Mouse (Mus musculus) G1E (cell line): ENCODE results near the gene Vmn1r212.

Experiments used
- CTCF ChIP-seq: IDR thresholded peaks from 2 replicates; pipeline ENCODE4 v1.5.1; 2012; ENCODE audit warnings: low read depth, low read length, inconsistent platforms, mixed read lengths
- GATA1 ChIP-seq: IDR thresholded peaks from 2 replicates; pipeline ENCODE4 v1.6.1; 2012; ENCODE audit warnings: borderline replicate concordance, low read length, inconsistent platforms, mixed read lengths
- GATA2 ChIP-seq: IDR thresholded peaks from 2 replicates; pipeline ENCODE4 v1.6.1; 2012; ENCODE audit warnings: low read depth, low read length, inconsistent platforms, borderline replicate concordance
- POLR2AphosphoS5 ChIP-seq: IDR thresholded peaks from 2 replicates; pipeline ENCODE4 v1.6.1; 2012; ENCODE audit warnings: low read depth, low read length, inconsistent platforms; ENCODE audit not compliant: insufficient replicate concordance
- TAL1 ChIP-seq: conservative IDR thresholded peaks from 2 replicates; pipeline ENCODE4 v1.6.1; 2012; ENCODE audit warnings: low read depth, low read length, inconsistent platforms, mixed read lengths

DNA sequence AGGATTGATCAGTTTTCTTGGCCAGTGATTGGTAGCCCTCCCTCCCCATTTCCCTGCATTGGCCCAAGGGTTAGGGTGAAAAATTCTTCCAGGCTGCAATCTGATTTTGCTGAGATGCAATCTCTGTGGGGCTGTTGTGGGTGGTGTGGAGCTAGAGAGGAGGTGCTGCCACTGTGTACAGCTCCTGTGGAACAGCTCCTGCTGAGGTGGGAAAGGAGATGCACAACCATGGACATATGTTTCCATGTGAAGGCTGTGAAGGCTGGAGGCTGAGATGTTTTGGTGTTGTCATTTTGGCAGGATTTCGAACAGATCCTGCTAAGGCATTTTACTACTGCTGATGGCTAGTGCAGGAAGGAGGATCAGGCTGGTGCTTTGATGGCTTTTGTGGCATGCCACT lies 37.2 kb downstream of the Vmn1r212 start:
- TF ChIP-seq CTCF (no peak), GATA1 (no peak), TAL1 (no peak), POLR2AphosphoS5 (no peak), GATA2 (no peak)
